Mouse (Mus musculus): ENCODE results near the gene Prl7c1. TPM values are rescaled to one million over a fixed set of nuclear protein-coding genes. Genes with fewer than 3 reads are reported as not detected.

Gene Prl7c1
- not detected for polyA plus RNA-seq (2017; shearing (Covaris generic))

GRCm38 (mm10) chr13:27780704-27781103, at the start of gene Prl7c1:
Gene Prl7c1, minus strand, starts transcription at chr13:27780804.

GRCm38 (mm10) chr13:27801354-27801753, 20.8 kb upstream of the Prl7c1 start, which contains the start of gene Prl2a1:
Gene Prl2a1, plus strand, starts transcription at chr13:27801654.

Other genes with a start within 250 kb of the Prl7c1 start
- not detected for gene Prl8a9, start 216.2 kb downstream of the Prl7c1 start, polyA plus RNA-seq (2017; shearing (Covaris generic))
- gene Prl8a1, start 198.6 kb downstream of the Prl7c1 start, polyA plus RNA-seq (2017; shearing (Covaris generic)) = not detected
- gene Prl7b1, start 170.2 kb downstream of the Prl7c1 start, polyA plus RNA-seq (2017; shearing (Covaris generic)) = not detected
- not detected for gene Prl7a1, start 138.3 kb downstream of the Prl7c1 start, polyA plus RNA-seq (2017; shearing (Covaris generic))
- not detected for gene Prl7a2, start 112.8 kb downstream of the Prl7c1 start, polyA plus RNA-seq (2017; shearing (Covaris generic))
- not detected for gene Prl7d1, start 64.1 kb downstream of the Prl7c1 start, polyA plus RNA-seq (2017; shearing (Covaris generic))
- gene Prl2a1, start 20.9 kb upstream of the Prl7c1 start, polyA plus RNA-seq (2017; shearing (Covaris generic)) = not detected
- gene Prl2c1, start 68.5 kb upstream of the Prl7c1 start, polyA plus RNA-seq (2017; shearing (Covaris generic)) = not detected
- not detected for gene Prl4a1, start 235.4 kb upstream of the Prl7c1 start, polyA plus RNA-seq (2017; shearing (Covaris generic))